Mouse (Mus musculus) cerebral cortex, adult 2 months (tissue): ENCODE measurements around the gene Cpa1.

ENCODE experiments used
- WGBS: fragments of 180-500 bp; shearing (Covaris S2); methylation state at CpG from one replicate; pipeline ENCODE4 v1.1.7; 2018; 5-methylcytosine and 5-hydroxymethylcytosine counted together

Gene Cpa1

DNA sequence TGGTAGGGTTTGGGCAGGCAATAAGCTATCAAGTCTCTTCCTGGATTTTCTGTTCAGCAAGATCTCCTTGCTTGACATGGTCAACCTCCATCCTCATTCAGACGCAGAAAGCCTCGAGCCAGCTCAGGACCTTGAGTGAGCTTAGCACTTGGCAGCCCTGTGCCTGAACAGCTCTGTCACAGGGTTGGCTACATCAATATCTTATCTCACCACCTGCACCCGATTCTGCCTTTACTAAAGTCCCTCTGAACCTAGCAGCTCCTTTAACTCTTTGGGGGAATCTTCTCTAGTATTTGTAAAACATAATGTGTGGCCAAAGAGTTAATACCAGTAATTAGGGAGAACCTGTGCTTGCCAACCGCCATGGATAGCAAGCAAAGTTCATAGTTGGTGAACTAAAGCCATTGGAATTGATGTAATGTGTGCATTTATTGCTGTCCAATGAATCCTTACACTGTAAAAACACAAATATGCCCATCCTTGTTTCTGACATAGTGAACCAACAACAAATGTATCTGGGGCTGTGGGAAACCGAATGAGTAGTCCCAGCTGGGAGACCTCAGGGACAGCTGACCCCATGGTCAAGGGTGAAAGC lies at the start of gene Cpa1:
Gene Cpa1, plus strand, starts transcription at position 545 of the 595 bp plus-strand sequence.
- 93% methylated on average over 5 of the region's 5 CpGs for WGBS

DNA sequence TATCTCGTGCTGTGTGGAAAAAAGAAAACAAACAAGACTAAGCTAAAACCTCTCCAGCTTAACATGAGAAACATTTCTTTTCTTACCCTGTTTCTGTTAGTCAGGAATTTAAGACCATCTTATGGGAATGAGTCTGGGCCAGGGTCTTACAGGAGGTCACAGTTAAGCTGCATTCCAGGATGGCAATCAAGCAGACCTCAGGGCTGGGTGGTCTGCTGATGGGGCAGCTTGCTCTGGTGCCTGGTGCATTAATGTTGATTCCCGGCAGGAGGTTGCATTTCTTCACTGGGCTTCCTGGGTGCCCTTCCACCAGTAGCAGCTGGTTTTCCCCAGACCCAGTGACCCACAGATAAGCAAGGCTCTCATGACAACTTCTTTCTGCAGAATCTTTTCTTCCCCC lies 49.2 kb upstream of the Cpa1 start:
- 79% methylated on average over 2 of the region's 2 CpGs for WGBS

GRCm38 (mm10) chr6:30591851-30592404 lies 47.1 kb upstream of the Cpa1 start:
- WGBS = 89% methylated on average over 5 of the region's 5 CpGs

DNA sequence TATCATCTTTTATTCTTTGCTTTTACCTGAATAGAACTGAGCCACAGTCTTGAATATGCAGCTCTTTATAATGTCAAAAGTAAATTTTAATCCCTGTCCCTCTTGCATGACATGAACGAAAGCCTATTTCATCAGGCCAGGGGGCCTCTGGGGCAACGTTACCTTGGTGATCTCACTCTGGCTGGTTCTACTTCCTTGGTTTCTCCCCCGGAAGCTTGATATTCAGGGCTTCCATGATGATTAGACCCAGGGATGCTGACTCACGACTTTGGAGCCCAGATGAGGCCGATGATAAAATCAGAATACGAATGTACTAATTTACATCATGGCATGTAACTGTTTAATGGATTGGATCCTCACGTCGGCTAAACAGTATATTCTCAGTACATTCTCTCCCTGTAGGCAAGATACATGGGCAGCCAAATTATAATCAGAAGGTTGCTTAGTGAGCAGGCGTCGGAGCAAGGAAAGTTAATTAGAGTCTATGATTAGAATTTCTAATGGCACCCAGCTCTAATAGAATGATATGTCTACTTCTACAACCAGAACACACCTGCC lies 46.5 kb upstream of the Cpa1 start:
- WGBS = 77% methylated on average over 10 of the region's 10 CpGs

DNA sequence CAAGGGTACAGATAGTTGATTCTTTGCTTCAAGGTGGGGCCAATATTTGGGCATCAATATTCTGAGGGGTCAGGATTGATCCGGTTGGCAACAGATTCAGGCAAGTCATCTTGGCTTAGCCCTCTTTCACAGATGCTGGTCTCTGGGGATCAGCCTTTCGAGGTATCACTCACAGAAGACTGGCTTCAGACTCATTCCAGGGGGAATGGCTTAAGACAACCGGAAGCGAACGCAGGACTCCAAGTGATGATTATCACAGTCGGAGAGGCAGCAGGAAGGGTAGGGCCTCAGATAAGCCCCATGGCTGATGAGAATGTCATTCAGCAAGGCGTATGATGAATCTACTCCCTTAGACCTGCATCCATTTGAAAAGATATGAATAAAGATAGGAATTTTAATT lies 44.7 kb upstream of the Cpa1 start:
- 87% methylated on average over 7 of the region's 7 CpGs for WGBS

- WGBS = 81% methylated on average over 8 of the region's 8 CpGs
Observed at GRCm38 (mm10) chr6:30596230-30596898, 42.7 kb upstream of the Cpa1 start.

DNA sequence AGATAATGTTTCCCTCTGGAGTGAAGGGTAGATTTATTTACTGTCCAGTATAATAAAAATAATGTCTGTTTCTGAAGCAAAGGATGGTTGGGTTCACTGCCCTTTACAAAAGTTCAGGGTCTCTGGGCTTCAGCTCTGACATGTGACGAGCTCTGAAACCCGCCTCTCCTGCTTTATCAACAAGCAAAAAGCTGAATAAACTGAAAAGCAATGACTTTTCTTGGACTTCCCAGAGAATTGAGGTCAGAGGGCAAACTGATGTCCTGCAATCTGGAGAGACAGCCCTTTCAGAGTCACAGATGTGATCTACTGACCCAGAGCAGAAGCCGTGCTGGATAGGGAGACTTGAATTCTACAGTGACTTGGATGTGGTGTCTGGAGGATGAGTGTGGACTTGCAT lies 39.0 kb upstream of the Cpa1 start:
- 86% methylated on average over 3 of the region's 3 CpGs for WGBS

DNA sequence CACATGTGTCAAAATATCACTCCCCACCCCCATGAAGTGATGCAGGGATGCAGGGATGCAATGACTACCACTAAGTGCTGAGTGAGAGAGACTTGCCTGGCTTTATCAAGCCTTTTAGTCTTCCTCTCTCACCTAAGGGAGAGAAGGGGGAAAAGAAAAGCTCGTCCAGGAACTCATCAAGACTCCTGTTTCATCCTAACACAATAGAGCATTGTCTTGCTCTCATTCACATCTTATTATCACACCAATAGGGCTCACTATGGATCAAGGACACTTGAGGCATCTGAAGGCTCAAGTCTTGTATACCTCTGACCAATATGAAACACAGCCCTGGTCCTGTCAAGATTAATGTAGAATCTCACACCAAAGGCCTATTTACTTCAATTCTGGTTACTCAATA lies 38.0 kb upstream of the Cpa1 start:
- 88% methylated on average over 1 of the region's 1 CpGs for WGBS

- 91% methylated on average over 7 of the region's 7 CpGs for WGBS
Observed at GRCm38 (mm10) chr6:30604342-30604867, 34.6 kb upstream of the Cpa1 start.

DNA sequence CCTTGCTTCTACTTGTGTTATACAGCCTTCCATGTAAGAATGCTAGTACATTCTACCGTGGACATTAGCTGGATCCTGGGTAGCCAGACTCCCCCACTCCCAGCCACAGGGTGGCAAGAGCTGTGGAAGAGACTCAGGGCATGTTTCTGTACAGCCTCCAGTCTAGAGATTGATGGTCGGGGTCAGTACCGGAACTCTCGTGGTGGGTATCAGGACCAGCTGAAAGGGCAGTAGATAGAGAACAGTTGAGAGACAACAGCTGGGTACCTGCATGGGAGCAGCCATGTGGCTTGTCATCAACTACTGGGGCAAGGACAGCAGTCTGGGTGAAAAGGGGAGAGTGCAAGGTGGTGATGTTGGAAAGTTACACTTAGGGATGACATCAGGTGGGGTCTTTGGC lies 33.9 kb upstream of the Cpa1 start:
- 95% methylated on average over 4 of the region's 4 CpGs for WGBS

GRCm38 (mm10) chr6:30605672-30606071 lies 33.3 kb upstream of the Cpa1 start:
- 87% methylated on average over 5 of the region's 5 CpGs for WGBS

DNA sequence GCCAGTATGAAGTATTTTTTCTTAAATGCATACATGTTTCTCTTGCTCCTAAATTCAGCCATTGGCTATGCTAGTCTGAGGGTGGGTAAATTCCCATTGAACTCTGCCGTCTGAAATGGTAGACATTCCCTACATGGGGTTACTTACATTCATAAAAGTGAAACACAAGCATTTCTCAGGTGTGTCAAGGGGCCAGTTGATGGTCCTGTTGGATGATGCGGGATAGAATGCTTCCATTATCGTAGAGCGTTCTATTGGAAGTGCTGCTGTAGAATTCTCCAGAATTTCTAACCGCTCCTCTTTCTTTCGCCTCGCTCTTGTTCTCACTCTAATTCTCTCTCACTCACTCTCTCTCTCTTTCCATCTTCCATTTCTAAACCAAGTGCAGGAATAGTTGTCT lies 28.3 kb upstream of the Cpa1 start, which contains the start of gene Cpa5:
Gene Cpa5, plus strand, starts transcription at position 301 of the 400 bp plus-strand sequence.
- 97% methylated on average over 7 of the region's 7 CpGs for WGBS

DNA sequence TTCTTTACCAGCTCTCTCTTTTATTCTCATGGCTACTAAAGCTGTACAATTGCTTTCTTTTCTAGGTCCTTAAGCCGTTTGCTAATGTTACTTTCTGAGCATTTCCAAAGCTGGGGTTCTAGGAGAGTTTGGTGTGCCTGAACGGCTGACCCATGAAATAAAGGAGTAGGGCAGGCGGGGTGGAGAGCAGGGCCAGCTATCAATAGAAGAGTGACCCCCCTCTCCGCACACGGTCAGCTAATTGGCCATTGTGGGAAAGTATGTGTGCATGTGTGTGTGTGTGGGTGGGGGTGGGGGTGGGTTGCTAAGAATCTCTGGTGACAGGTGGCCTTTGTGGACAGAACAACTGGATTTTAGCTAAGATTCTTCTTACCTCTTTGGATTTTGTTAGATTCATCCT lies 27.8 kb upstream of the Cpa1 start:
- 85% methylated on average over 5 of the region's 5 CpGs for WGBS

DNA sequence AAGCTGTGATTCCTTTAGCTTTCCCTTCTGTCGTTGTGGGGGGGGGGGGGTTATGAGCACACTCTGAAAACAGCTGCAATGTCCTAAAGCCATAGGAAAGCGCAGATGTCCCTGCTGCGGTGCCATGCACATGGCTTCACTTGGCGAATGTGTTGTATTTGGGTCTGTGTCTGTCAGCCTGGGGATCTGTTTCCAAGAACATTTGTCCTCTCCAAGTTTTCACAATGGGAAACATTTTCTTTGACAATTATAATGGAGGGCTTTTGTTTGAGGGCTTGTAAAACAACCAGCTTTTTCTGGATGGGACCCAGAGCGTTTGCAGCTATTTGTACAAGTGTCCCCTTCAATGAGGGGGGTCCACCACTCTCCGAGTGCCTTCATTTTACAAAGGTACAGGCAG lies 24.8 kb upstream of the Cpa1 start:
- 65% methylated on average over 6 of the region's 6 CpGs for WGBS

- WGBS = 67% methylated on average over 4 of the region's 4 CpGs
Observed at GRCm38 (mm10) chr6:30615741-30616140, 23.3 kb upstream of the Cpa1 start.

- WGBS = 43% methylated on average over 8 of the region's 8 CpGs
Observed at GRCm38 (mm10) chr6:30616491-30616941, 22.5 kb upstream of the Cpa1 start.

DNA sequence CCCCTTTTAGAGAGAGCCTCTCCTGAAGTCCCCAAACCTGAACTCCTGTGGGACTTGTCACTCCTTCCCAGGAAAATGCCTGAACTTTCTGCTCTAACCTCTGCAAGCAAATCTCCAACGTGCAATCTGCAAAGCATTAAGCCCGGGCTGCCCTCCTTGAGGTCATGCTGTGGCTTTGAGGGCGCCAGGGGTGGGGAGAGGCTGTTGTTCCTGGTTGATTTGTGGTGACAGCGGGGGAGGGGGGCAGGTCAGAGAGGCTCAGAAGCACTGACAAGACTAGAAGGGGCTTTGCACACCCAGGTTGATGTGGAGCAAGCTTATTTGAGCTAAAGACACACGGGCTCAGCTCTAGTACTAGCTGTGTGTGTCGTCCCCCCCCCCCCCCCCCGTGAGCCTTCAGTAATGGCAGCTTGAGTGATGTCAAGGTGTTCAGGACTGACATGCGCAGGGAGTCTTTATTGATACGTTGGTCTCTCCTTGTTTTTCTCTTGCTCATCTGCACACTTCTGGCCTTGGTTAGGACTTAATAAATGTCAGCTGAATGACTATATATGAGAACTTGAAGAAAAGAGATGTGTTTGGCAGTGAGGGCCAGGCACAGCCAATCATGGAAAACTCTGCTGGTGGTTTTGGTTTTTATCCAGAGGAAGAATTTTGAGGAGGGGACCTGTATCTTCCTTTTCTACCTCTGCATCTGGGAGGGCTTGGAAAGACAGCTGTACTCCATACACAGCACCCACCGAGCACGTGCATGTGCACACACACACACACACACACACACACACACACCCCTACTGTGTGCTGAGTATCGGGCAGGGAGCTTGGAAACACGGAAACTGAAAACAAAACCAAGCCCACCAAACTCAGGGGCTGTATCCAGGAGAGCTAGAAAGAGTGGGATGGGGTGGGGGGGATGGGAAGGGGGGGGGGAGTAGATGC lies 21.7 kb upstream of the Cpa1 start:
- WGBS = 27% methylated on average over 13 of the region's 13 CpGs

GRCm38 (mm10) chr6:30617959-30618590 lies 20.9 kb upstream of the Cpa1 start:
- WGBS = 22% methylated on average over 18 of the region's 18 CpGs

GRCm38 (mm10) chr6:30618735-30619134 lies 20.3 kb upstream of the Cpa1 start:
- 72% methylated on average over 6 of the region's 6 CpGs for WGBS

- 85% methylated on average over 5 of the region's 5 CpGs for WGBS
Observed at GRCm38 (mm10) chr6:30619606-30620005, 19.4 kb upstream of the Cpa1 start.

GRCm38 (mm10) chr6:30620591-30620990 lies 18.4 kb upstream of the Cpa1 start:
- 81% methylated on average over 4 of the region's 4 CpGs for WGBS
